Mouse (Mus musculus): Measurements from ENCODE around the gene Catsperd. TPM values are rescaled to one million over a fixed set of nuclear protein-coding genes. Genes with fewer than 3 reads are reported as not detected.

Catsperd gene
- polyA plus RNA-seq, 2 experiments: 0.33 to 0.39 TPM

- H3K36me3 ChIP-seq (replicated peaks; ENCODE audit: control insufficient read depth, insufficient read depth, low read depth): no peaks in the 10 kb centered on the region
- H3K4me1 ChIP-seq (replicated peaks; ENCODE audit: control insufficient read depth in 2 of 2, insufficient read depth in 2 of 2, low read length in 1 of 2): peaks cover 7 to 8% of the 10 kb centered on the region in 2 experiments
- H3K27ac ChIP-seq: no peak overlapping the region
- no peak for ATAC-seq (ENCODE audit: insufficient read depth)
- no peaks in the 10 kb centered on the region; the same call in 1 of the 2 replicates for H3K27me3 ChIP-seq (ENCODE audit: control insufficient read depth, insufficient read depth, low read length)
- H3K4me3 ChIP-seq (ENCODE audit: insufficient read depth in 1 of 2, low read depth in 2 of 2, low read length in 2 of 2): no peak overlapping the region
- no peak overlapping the region for H3K9ac ChIP-seq (replicated peaks)
- no peak overlapping the region for H3K4me2 ChIP-seq (ENCODE audit: low read depth)
- TF ChIP-seq EP300 (IDR thresholded peaks at IDR 0.05; ENCODE audit: low read depth): no peak
- no peak for TF ChIP-seq CTCF (IDR thresholded peaks at IDR 0.05; ENCODE audit: low read depth)
- DNase-seq (ENCODE audit: low read depth in 3 of 3, low spot score in 3 of 3): no peak
- 33% methylated on average over 4 of the region's 4 CpGs for WGBS (ENCODE audit: insufficient replicate concordance)
- H3K9me3 ChIP-seq (ENCODE audit: control insufficient read depth, low read length): no peaks in the 10 kb centered on the region
Measured at GRCm38 (mm10) chr17:56631807-56632206, 3.9 kb downstream of the Catsperd start.

GRCm38 (mm10) chr17:56634023-56634422 lies 6.1 kb downstream of the Catsperd start:
- no peaks in the 10 kb centered on the region for H3K9me3 ChIP-seq (ENCODE audit: control insufficient read depth, low read length)
- H3K36me3 ChIP-seq (replicated peaks; ENCODE audit: control insufficient read depth, insufficient read depth, low read depth): no peaks in the 10 kb centered on the region
- H3K9ac ChIP-seq (replicated peaks): no peak overlapping the region
- no peak overlapping the region for H3K4me3 ChIP-seq (ENCODE audit: insufficient read depth in 1 of 2, low read depth in 2 of 2, low read length in 2 of 2)
- WGBS (ENCODE audit: insufficient replicate concordance): 64% methylated on average over 6 of the region's 6 CpGs
- H3K4me2 ChIP-seq (ENCODE audit: low read depth): no peak overlapping the region
- no peak overlapping the region for H3K27ac ChIP-seq
- no peaks in the 10 kb centered on the region for H3K27me3 ChIP-seq (ENCODE audit: control insufficient read depth, insufficient read depth, low read length)
- ATAC-seq (ENCODE audit: insufficient read depth) (no peak), DNase-seq (ENCODE audit: low read depth in 3 of 3, low spot score in 3 of 3) (no peak)
- TF ChIP-seq CTCF (IDR thresholded peaks at IDR 0.05; ENCODE audit: low read depth): no peak
- no peak for TF ChIP-seq EP300 (IDR thresholded peaks at IDR 0.05; ENCODE audit: low read depth)
- no peaks in the 10 kb centered on the region for H3K4me1 ChIP-seq (replicated peaks; ENCODE audit: control insufficient read depth in 2 of 2, insufficient read depth in 2 of 2, low read length in 1 of 2)

GRCm38 (mm10) chr17:56643237-56643636 lies 15.3 kb downstream of the Catsperd start:
- Histone ChIP-seq H3K9me3 (ENCODE audit: control insufficient read depth, low read length) (no peaks in the 10 kb centered on the region), H3K36me3 (replicated peaks; ENCODE audit: control insufficient read depth, insufficient read depth, low read depth) (no peaks in the 10 kb centered on the region), H3K4me3 (ENCODE audit: insufficient read depth in 1 of 2, low read depth in 2 of 2, low read length in 2 of 2) (no peak overlapping the region), H3K27me3 (ENCODE audit: control insufficient read depth, insufficient read depth, low read length) (no peaks in the 10 kb centered on the region), H3K4me2 (ENCODE audit: low read depth) (no peak overlapping the region), H3K4me1 (replicated peaks; ENCODE audit: control insufficient read depth in 2 of 2, insufficient read depth in 2 of 2, low read length in 1 of 2) (no peaks in the 10 kb centered on the region), H3K9ac (replicated peaks) (no peak overlapping the region), H3K27ac (no peak overlapping the region)
- ATAC-seq (ENCODE audit: insufficient read depth) (no peak), DNase-seq (ENCODE audit: low read depth in 3 of 3, low spot score in 3 of 3) (no peak)
- no peak for TF ChIP-seq CTCF (IDR thresholded peaks at IDR 0.05; ENCODE audit: low read depth)
- no peak for TF ChIP-seq EP300 (IDR thresholded peaks at IDR 0.05; ENCODE audit: low read depth)
- 54% methylated on average over 4 of the region's 4 CpGs for WGBS (ENCODE audit: insufficient replicate concordance)

- Histone ChIP-seq H3K27ac (no peak overlapping the region), H3K36me3 (replicated peaks; ENCODE audit: control insufficient read depth, insufficient read depth, low read depth) (no peaks in the 10 kb centered on the region), H3K4me1 (replicated peaks; ENCODE audit: control insufficient read depth in 2 of 2, insufficient read depth in 2 of 2, low read length in 1 of 2) (no peaks in the 10 kb centered on the region), H3K9me3 (ENCODE audit: control insufficient read depth, low read length) (no peaks in the 10 kb centered on the region), H3K27me3 (ENCODE audit: control insufficient read depth, insufficient read depth, low read length) (no peaks in the 10 kb centered on the region), H3K4me2 (ENCODE audit: low read depth) (no peak overlapping the region), H3K9ac (replicated peaks) (no peak overlapping the region), H3K4me3 (ENCODE audit: insufficient read depth in 1 of 2, low read depth in 2 of 2, low read length in 2 of 2) (no peak overlapping the region)
- DNase-seq (ENCODE audit: low read depth in 3 of 3, low spot score in 3 of 3): no peak
- TF ChIP-seq CTCF (IDR thresholded peaks at IDR 0.05; ENCODE audit: low read depth): no peak
- TF ChIP-seq EP300 (IDR thresholded peaks at IDR 0.05; ENCODE audit: low read depth): no peak
- WGBS (ENCODE audit: insufficient replicate concordance): 40% methylated on average over 13 of the region's 13 CpGs
- no peak for ATAC-seq (ENCODE audit: insufficient read depth)
Measured at GRCm38 (mm10) chr17:56647546-56647945, 19.6 kb downstream of the Catsperd start.

- no peak for TF ChIP-seq EP300 (IDR thresholded peaks at IDR 0.05; ENCODE audit: low read depth)
- no peak for TF ChIP-seq CTCF (IDR thresholded peaks at IDR 0.05; ENCODE audit: low read depth)
- no peaks in the 10 kb centered on the region for H3K9me3 ChIP-seq (ENCODE audit: control insufficient read depth, low read length)
- H3K9ac ChIP-seq (replicated peaks): no peak overlapping the region
- no peak overlapping the region for H3K27ac ChIP-seq
- H3K4me1 ChIP-seq (replicated peaks; ENCODE audit: control insufficient read depth in 2 of 2, insufficient read depth in 2 of 2, low read length in 1 of 2): no peaks in the 10 kb centered on the region; a peak in 1 of 4 replicates
- ATAC-seq (ENCODE audit: insufficient read depth): peak; percentile 60
- DNase-seq (ENCODE audit: low read depth in 3 of 3, low spot score in 3 of 3): peak in 1 of 3 experiments; percentile 22
- H3K36me3 ChIP-seq (replicated peaks; ENCODE audit: control insufficient read depth, insufficient read depth, low read depth): no peaks in the 10 kb centered on the region
- H3K27me3 ChIP-seq (ENCODE audit: control insufficient read depth, insufficient read depth, low read length): no peaks in the 10 kb centered on the region
- no peak overlapping the region for H3K4me3 ChIP-seq (ENCODE audit: insufficient read depth in 1 of 2, low read depth in 2 of 2, low read length in 2 of 2)
- 23% methylated on average over 10 of the region's 10 CpGs for WGBS (ENCODE audit: insufficient replicate concordance)
- no peak overlapping the region for H3K4me2 ChIP-seq (ENCODE audit: low read depth)
Measured at GRCm38 (mm10) chr17:56651801-56652200, 23.9 kb downstream of the Catsperd start.
